Mouse (Mus musculus) gastrocnemius, adult 8-10 months (tissue): ENCODE data around the gene Mex3d. TPM values are rescaled to one million over a fixed set of nuclear protein-coding genes. Genes with fewer than 3 reads are reported as not detected.

Experiments
- DNase-seq, 2 experiments: peaks; one replicate each; pipeline ENCODE4 v3.0.0; 2022; ENCODE audit warnings: low spot score in 2 of 2
- microRNA-seq: library from miRNA; unstranded; fragments of <30 nt; microRNA quantifications from one replicate; pipeline ENCODE4 v1.2.0, GENCODE M21; 2022
- total RNA-seq, 4 experiments: library from RNA; stranded (reverse); gene quantifications; 2 replicates each; pipeline ENCODE4 v1.2.4; 2022

The Mex3d gene
- total RNA-seq, 4 experiments from 2014 or later, result 4.2 to 6.3 (median 4.7) TPM

- DNase-seq, result no peak
These were observed 55.6 kb downstream of the Mex3d start for GRCm38 (mm10) chr10:80331636-80332524.

DNA sequence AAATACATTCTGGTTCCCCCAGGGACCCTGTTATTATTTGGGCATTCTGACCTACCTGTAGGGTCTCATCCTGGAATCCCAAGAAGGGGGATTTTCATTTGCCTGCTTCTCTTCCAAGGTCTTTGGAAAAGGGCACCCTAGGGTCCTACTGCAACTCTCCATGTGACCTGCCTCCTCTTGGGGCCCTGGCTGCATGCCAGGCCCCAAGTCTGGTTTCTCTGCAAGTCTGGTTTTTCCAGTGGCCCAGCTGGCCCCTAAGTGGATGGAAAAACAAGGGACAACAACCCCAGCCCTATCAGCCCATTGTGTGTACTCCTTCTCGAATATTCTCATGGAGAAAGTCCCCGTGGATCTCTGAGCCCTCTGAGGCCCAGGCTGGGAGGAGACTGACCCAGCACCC, 56.6 kb downstream of the Mex3d start:
- no peak for DNase-seq

Small RNA genes lying within 50 kb of the gene (microRNA-seq; reads per million reads assigned to microRNA genes)
- gene Gm22721, result not detected

Other genes with a start within 250 kb of the Mex3d start
- 100 to 1,000 TPM; 525 to 571 (median 544) TPM for gene Atp5d, start 249.0 kb downstream of the Mex3d start, total RNA-seq
- gene Cbarp, start 246.8 kb downstream of the Mex3d start, total RNA-seq, result 1 to 10 TPM; 1.9 to 4.0 (median 2.9) TPM
- gene Midn, start 239.4 kb downstream of the Mex3d start, total RNA-seq, result 10 to 100 TPM; 20.8 to 36.0 (median 29.5) TPM
- gene Cirbp, start 221.7 kb downstream of the Mex3d start, total RNA-seq, result 10 to 100 TPM; 23.4 to 49.1 (median 31.4) TPM
- gene 1600002K03Rik, start 214.7 kb downstream of the Mex3d start, total RNA-seq, result 1 to 10 TPM; 4.3 to 7.8 (median 6.9) TPM
- gene Efna2, start 208.2 kb downstream of the Mex3d start, total RNA-seq, result under 1 TPM; 0.19 to 0.48 (median 0.36) TPM
- 10 to 100 TPM; 12.7 to 16.9 (median 15.2) TPM for gene Mum1, start 161.2 kb downstream of the Mex3d start, total RNA-seq
- gene Ndufs7, start 138.5 kb downstream of the Mex3d start, total RNA-seq, result 100 to 1,000 TPM; 576 to 623 (median 605) TPM
- 10 to 100 TPM; 19.5 to 33.6 (median 33.4) TPM for gene Gamt, start 126.6 kb downstream of the Mex3d start, total RNA-seq
- 10 to 100 TPM; 31.8 to 38.5 (median 34.6) TPM for gene Dazap1, start 126.2 kb downstream of the Mex3d start, total RNA-seq
- 100 to 1,000 TPM; 626 to 776 (median 688) TPM for gene Rps15, start 95.2 kb downstream of the Mex3d start, total RNA-seq
- under 1 TPM; 0.24 to 0.54 (median 0.31) TPM for gene Apc2, start 91.7 kb downstream of the Mex3d start, total RNA-seq
- gene 2310011J03Rik, start 67.1 kb downstream of the Mex3d start, total RNA-seq, result 1 to 10 TPM; 5.4 to 8.9 (median 6.6) TPM
- gene Pcsk4, start 58.2 kb downstream of the Mex3d start, total RNA-seq, result 1 to 10 TPM in 1 of 4 experiments, under 1 TPM in 3; 0.67 to 1.1 (median 0.91) TPM
- gene Reep6, start 57.7 kb downstream of the Mex3d start, total RNA-seq, result 1 to 10 TPM; 2.6 to 4.0 (median 3.2) TPM
- gene Adamtsl5, start 39.2 kb downstream of the Mex3d start, total RNA-seq, result 10 to 100 TPM; 22.6 to 30.4 (median 26.9) TPM
- under 1 TPM in 2 of 4 experiments, not detected in 2; 0.27 to 0.36 TPM for gene Plk5, start 31.2 kb downstream of the Mex3d start, total RNA-seq
- gene Mbd3, start 11.9 kb upstream of the Mex3d start, total RNA-seq, result 100 to 1,000 TPM; 120 to 138 (median 131) TPM
- gene Uqcr11, start 19.2 kb upstream of the Mex3d start, total RNA-seq, result 100 to 1,000 TPM; 691 to 868 (median 797) TPM
- gene Tcf3, start 46.0 kb upstream of the Mex3d start, total RNA-seq, result 10 to 100 TPM in 3 of 4 experiments, 1 to 10 TPM in 1; 9.9 to 13.1 (median 10.8) TPM
- gene Onecut3, start 107.2 kb upstream of the Mex3d start, total RNA-seq, result not detected
- not detected for gene Atp8b3, start 151.5 kb upstream of the Mex3d start, total RNA-seq
- 10 to 100 TPM in 2 of 4 experiments, 1 to 10 TPM in 2; 8.5 to 11.1 (median 10.1) TPM for gene Rexo1, start 173.9 kb upstream of the Mex3d start, total RNA-seq
- 1 to 10 TPM; 1.1 to 2.0 (median 1.3) TPM for gene Klf16, start 189.7 kb upstream of the Mex3d start, total RNA-seq
- gene Abhd17a, start 202.7 kb upstream of the Mex3d start, total RNA-seq, result 10 to 100 TPM; 70.5 to 80.7 (median 77.3) TPM
- gene Scamp4, start 215.2 kb upstream of the Mex3d start, total RNA-seq, result 10 to 100 TPM; 17.4 to 21.2 (median 19.2) TPM
- under 1 TPM in 3 of 4 experiments, not detected in 1; 0.29 to 0.43 (median 0.36) TPM for gene Adat3, start 215.2 kb upstream of the Mex3d start, total RNA-seq
- under 1 TPM in 2 of 4 experiments, not detected in 2; 0.20 to 0.24 TPM for gene Gm49322, start 218.4 kb upstream of the Mex3d start, total RNA-seq
- 100 to 1,000 TPM; 124 to 147 (median 144) TPM for gene Csnk1g2, start 235.2 kb upstream of the Mex3d start, total RNA-seq